Mouse (Mus musculus) kidney, postnatal 25 days (tissue): ENCODE data around the gene Atp2b2.
"Not testable (repeated sequence)": the region's sequence is repeated elsewhere in the genome, so short reads cannot be mapped to it uniquely, and the experiment has no call there.

Experiments used
- DNase-seq, 2 experiments: peaks; one replicate each; pipeline ENCODE4 v3.0.0; 2021; ENCODE audit warnings: mixed read lengths in 2 of 2

Atp2b2 gene

GRCm38 (mm10) chr6:113768804-113769203, 273.6 kb downstream of the Atp2b2 start:
- no peak for DNase-seq

GRCm38 (mm10) chr6:113761644-113762043, 280.8 kb downstream of the Atp2b2 start:
- peak; percentile 61 to 65 for DNase-seq

GRCm38 (mm10) chr6:113749119-113749685, 293.2 kb downstream of the Atp2b2 start:
- DNase-seq = no peak

- DNase-seq = no peak
These were observed 294.1 kb downstream of the Atp2b2 start for GRCm38 (mm10) chr6:113748351-113748750.

GRCm38 (mm10) chr6:113747284-113747683, 295.1 kb downstream of the Atp2b2 start:
- no peak for DNase-seq

- peak; percentile 26 to 69 for DNase-seq
These were observed 297.3 kb downstream of the Atp2b2 start for GRCm38 (mm10) chr6:113745117-113745516.

- no peak for DNase-seq
These were observed 299.3 kb downstream of the Atp2b2 start for GRCm38 (mm10) chr6:113743111-113743510.

GRCm38 (mm10) chr6:113742321-113742720, 300.1 kb downstream of the Atp2b2 start:
- DNase-seq = no peak

GRCm38 (mm10) chr6:113741425-113741824, 301.0 kb downstream of the Atp2b2 start:
- no peak for DNase-seq

- peak; percentile 87 to 91 for DNase-seq
These were observed 301.9 kb downstream of the Atp2b2 start, which contains the start of gene Sec13 for GRCm38 (mm10) chr6:113740236-113741217. Gene Sec13, minus strand, starts transcription at chr6:113740743.

GRCm38 (mm10) chr6:113737318-113738046, 304.9 kb downstream of the Atp2b2 start:
- DNase-seq = peak in 1 of 2 experiments; percentile 57

GRCm38 (mm10) chr6:113731296-113731695, 311.1 kb downstream of the Atp2b2 start:
- no peak for DNase-seq

GRCm38 (mm10) chr6:113728181-113728580, 314.2 kb downstream of the Atp2b2 start:
- no peak for DNase-seq

- DNase-seq = no peak
These were observed 321.4 kb downstream of the Atp2b2 start for GRCm38 (mm10) chr6:113721061-113721460.

- no peak for DNase-seq
These were observed 322.5 kb downstream of the Atp2b2 start, which contains the start of gene Ghrl for GRCm38 (mm10) chr6:113719878-113720277. Gene Ghrl, minus strand, starts transcription at chr6:113719880.

- DNase-seq = no peak
These were observed 324.9 kb downstream of the Atp2b2 start for GRCm38 (mm10) chr6:113717541-113717940.

GRCm38 (mm10) chr6:113714797-113715196, 327.6 kb downstream of the Atp2b2 start:
- DNase-seq = peak; percentile 55 to 69

- no peak for DNase-seq
These were observed 328.1 kb downstream of the Atp2b2 start for GRCm38 (mm10) chr6:113714276-113714675.

GRCm38 (mm10) chr6:113713389-113713788, 329.0 kb downstream of the Atp2b2 start:
- not testable (repeated sequence) for DNase-seq

- no peak for DNase-seq
These were observed 329.7 kb downstream of the Atp2b2 start for GRCm38 (mm10) chr6:113712718-113713117.

- peak; percentile 34 to 69 for DNase-seq
These were observed 344.9 kb downstream of the Atp2b2 start for GRCm38 (mm10) chr6:113697222-113698205.
